Mouse (Mus musculus): ENCODE measurements around the gene Ocel1.
"Not testable (repeated sequence)": the region's sequence is repeated elsewhere in the genome, so short reads cannot be mapped to it uniquely, and the experiment has no call there.

Ocel1 gene

DNA sequence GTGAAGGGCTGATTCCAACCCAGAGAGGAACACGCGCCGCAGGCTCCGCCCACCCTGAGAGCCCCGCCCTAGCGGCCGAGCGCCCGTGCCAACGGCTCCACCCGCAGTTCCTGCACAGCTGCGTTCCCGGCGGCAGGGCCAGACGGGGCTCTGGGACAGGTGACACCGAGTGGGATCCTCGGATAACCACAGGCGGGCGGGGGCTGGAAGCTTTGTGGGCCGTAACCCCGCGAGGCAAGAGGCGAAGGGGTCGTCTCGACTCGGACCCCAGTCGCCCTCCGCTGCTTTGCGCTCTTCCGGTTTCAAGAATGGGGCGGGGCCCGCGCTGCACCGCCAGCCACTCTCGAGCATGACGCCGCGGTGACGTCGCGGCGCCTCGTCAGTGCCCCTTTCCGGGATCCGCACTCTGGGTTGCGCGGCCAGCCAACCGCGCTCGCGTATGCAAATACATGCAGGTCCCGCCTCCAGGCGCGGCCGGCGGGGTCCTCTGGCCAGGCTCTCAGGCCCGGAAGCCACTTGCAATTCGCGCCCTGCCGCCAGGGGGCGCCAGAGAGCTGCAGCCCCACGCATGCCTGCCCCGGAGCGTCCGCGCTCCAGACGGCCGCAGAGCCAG is at the start of gene Ocel1:
Ocel1 (plus strand) TSS at position 63 of the 613 bp plus-strand sequence.
- peak; percentile 98 for DNase-seq (ENCODE audit: low spot score)

DNA sequence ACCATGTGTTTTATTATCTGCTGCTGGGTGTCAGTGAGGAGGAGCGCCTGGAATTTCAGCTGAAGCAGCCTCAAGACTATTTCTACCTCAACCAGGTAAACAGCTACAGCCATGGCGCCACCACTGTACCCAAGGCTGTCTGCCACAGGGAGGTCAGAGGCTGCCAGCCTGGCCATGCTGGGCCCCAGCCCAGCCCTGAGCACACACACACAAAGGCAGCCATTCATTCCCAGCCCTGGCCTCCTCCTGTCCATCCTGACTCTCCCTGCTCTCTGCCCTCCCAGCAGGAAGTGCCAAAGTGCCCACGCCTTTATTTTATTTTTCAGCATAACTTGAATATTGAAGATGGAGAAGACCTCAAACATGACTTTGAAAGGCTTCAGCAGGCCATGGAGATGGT is 48.2 kb upstream of the Ocel1 start:
- no peak for DNase-seq (ENCODE audit: low spot score)

DNA sequence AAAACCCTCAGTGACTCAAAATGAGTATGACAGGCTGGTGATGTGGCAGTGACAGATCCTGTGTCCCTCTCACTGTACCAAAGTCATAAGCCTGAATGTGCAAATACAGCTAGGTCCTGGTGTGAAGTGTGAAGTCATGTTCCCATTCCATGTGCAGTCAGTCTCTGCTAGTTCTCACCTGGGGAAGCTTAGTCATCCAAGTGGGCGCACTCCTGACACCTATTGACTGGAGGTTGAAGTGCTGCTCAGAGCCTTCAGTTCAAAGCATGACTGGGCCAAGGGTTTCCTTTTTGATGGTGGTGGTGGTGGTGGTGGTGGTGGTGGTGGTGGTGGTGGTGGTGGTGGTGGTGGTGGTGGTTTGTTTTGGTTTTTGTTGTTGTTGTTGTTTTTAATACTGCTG is 46.2 kb upstream of the Ocel1 start:
- DNase-seq (ENCODE audit: low spot score), result peak; percentile 57

DNA sequence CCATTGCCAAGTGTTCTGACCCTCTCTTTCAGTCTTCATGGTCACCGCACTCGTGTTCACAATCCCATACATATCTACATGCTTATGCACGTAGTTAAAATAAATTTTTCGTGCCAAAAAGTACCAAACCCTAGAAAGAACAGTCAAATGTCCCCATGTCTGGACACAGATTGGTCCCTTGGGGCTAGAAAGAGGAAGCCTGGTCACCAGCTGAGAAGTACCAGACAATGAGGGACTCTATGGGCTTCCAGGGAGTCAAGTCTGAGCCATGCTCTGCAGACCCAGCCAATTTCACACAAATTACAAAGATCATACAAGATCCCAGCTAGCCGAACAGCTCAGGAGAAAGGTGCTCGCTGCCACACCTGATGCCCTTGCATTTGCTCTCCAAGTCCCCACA is 33.3 kb upstream of the Ocel1 start:
- not testable (repeated sequence) for DNase-seq (ENCODE audit: low spot score)

DNA sequence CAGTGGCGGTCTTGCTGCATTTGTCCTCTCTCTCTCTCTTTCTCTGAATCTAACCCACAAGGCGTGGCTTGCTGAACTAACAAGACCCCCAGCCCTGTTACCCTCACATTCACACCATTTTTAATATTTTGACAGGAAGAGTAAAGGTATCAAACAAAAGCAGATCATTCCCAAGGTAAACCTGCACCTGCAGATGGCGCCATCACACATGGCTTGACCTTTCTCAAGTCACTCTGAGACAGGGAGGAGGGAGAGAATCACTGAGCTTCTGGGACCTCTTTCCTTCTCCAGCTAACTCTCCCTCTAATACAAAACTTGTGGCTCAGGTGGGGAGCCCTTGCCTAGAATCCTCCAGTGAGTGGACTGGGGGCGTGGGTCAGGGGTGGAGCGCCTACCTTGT is 30.5 kb upstream of the Ocel1 start:
- peak; percentile 7 for DNase-seq (ENCODE audit: low spot score)

DNA sequence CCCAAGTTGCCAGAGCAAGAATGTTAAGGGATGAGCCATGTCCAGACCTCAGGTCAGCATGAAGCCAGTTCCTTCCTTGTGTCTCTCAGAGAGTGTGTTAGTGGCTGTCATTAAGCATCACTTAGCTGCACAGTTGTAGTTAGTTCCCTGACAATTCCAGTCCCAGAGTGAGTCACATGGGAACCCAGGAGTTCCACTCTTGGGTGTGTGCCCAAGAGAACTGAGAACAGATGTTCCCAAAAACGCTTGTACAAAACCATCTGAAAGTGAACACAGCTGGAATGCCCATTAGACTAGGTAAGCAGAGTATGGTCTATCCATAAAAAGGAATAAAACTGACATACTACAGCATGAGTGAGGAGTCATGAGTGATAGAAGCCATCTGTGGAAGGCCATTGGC is 24.5 kb upstream of the Ocel1 start:
- no peak for DNase-seq (ENCODE audit: low spot score)

DNA sequence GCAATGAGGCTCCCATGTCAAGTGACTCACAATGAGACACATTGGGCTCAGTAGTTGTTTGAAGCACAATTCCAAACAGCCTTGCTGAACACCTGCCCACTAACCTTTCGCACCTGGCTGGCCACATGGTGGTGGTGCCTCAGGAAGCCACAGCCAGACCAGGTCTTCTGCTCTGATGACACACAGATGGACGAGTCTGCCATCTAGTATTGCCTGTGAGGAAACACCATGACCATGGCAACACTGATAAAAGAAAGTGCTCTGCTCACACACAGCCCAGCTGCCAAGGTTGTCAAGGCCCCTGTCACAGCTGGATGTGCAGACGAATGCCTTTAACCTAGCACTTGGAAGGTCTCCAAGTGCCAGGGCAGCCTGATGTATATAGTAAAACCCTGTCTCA is 20.0 kb upstream of the Ocel1 start:
- no peak for DNase-seq (ENCODE audit: low spot score)

DNA sequence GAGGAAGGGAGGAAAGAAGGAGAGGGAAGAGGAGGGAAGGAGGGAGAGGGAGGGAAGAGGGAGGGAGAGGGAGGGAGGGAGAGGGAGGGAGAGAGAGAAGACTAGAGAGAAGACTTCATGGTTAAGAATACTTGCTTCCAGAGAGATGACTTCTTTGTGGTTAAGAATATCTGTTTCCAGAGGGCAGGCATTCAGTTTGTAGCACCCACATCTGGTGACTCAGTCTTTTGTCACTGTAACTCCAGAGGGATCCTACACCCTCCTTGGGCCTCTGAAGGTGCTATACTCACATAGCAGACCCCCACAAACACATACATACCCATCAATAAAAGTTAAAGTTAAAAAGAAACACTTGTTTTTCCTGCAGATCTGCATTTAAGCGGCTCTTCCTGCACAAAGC is 19.6 kb upstream of the Ocel1 start:
- no peak for DNase-seq (ENCODE audit: low spot score)

DNA sequence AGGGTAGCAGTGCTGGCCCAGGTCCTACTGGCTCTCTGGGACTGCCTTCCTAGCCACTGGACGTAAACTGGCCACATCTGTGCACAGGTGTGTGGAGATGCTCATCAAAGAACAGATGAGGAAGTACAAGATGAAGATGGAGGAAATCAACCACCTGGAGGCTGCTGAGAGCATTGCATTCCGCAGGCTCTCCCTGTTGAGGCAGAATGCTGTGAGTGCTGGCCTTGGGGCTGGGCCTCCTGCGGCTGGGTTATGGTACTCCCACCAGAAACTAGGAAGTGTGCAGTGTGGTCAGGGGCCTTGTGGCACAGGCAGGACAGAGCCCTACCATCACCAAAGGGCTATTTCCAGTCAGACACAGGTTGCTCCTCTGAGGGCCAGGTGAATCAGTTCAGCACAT is 13.1 kb upstream of the Ocel1 start:
- no peak for DNase-seq (ENCODE audit: low spot score)

DNA sequence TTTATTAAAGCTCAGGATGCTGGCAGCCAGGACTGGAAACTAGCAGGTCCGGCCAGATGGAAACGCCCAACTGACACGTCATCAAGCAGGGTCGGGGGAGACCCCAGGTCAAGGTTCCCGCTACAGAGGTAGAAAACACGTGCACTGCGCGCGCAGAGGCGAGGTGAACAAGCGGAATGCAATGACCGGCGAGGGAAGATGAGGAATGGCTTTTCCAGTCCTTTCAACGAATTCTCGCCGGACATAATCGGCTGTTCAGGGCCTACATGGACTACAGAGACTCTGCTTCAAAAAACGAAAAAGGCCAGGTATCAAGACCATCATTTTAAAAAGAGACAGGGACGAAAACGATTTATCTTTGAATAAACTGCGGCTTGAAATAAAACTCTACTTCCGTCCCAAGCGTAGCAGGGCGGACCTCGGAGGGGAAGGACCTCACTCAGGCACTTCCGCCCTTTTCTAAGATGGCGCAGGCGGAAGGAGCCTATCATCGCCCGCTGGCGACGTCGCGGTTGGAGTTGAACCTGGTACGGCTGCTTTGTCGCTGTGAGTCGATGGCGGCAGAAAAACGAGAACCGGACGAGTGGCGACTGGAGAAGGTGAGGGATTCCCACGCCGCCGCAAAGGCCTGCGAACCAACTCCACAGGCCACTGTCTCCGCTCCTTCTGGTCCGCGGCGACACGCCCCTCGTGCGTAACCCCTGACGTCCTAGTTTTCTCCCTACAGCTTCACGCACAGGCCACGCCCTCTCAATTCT is 4.1 kb upstream of the Ocel1 start, which contains the start of gene Use1:
Use1 (plus strand) TSS at position 78 of the 758 bp plus-strand sequence.
- peak; percentile 95 for DNase-seq (ENCODE audit: low spot score)

DNA sequence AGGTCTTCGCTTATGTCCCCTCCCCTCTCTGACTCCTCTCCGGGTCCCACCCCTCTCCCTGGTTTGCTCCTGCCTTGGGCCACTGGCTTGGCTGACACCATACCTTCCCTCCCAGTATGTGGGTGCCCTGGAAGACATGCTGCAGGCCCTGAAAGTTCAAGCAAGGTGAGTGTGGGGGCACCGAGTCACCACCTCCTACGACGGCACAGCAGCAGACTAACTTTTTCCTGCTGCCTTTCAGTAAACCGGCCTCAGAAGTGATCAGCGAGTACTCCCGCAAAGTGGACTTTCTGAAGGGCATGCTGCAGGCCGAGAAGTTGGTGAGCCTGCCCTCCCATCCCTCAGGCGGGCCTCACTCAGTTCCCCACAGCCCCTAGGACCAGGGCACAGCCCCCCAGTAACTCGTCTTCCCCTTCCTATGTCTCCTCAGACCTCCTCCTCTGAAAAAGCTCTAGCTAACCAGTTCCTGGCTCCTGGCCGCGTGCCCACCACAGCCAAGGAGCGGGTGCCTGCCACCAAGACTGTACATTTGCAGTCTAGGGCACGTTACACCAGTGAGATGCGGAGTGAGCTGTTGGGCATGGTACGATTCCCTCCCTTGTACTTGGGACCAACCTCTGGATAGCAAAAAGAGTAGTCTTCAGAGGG is 3.4 kb upstream of the Ocel1 start:
- no peak for DNase-seq (ENCODE audit: low spot score)

DNA sequence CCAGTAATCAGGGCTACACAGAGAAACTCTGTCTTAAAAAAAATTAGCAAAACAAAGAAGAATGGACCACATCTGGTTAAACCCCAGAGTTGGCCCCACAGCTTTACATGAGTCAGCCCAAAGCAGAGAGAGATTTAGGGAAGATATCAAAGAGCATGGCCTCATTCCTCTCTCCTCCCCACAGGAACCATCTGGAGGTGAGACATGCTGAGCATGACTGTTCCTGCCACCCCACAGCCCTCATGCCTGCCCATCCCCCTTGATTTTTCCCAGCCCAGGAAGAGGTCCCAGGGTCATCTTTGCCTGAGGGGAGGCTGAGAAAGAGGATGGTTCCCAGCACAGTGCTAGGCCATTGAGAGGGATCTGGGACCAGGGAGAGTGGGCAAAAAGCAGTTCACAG is 2.7 kb upstream of the Ocel1 start:
- DNase-seq (ENCODE audit: low spot score), result no peak

DNA sequence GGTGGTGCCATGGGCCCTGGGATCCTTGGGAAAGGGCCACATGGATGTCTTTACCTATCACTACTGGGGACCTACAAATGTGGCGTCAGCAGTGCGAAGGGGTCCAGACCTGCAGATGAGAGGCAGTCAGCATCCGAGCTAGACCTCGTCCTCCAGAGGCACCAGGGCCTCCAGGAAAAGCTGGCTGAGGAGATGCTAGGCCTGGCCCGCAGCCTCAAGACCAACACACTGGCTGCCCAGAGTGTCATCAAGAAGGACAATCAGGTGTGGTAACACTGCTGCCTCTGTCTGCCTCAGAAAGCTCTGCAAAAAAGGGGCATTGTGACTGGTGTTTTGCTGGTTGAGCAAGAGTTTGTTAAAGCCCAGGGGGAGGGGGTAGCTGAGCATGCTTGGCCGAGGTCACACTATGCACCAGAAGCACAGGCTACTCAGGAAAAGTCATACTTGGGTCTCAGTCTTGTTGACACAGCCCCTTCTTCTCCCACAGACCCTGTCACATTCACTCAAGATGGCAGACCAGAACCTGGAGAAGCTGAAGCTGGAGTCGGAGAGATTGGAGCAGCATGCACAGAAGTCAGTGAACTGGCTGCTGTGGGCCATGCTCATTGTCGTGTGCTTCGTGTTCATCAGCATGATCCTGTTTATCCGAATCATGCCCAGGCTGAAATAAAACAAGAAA is 1.9 kb upstream of the Ocel1 start:
- no peak for DNase-seq (ENCODE audit: low spot score)

DNA sequence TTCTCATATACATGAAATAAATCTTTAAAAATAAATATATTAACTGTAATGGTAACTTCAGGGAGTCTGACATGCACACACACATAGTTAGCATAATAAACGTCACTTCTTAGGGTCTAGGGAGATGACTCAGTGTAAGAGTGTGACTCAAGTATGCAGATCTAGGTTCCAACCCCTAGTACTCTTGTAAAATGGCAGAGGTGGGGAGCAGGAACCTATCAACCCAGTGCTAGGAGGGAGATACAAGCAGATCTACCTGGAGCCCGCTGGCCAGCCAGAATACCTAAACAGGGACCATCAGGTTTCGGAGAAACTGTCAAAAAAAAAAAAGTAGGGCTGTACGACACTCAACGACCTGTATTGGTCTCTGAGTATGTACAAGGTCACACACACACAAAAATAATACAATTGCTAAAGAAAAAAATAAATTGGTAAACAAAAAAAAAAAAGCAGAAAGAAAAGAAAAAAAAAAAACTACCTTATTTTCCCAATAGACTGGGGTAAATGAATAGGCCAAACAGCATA is 325 bp upstream of the Ocel1 start:
- DNase-seq (ENCODE audit: low spot score), result no peak

DNA sequence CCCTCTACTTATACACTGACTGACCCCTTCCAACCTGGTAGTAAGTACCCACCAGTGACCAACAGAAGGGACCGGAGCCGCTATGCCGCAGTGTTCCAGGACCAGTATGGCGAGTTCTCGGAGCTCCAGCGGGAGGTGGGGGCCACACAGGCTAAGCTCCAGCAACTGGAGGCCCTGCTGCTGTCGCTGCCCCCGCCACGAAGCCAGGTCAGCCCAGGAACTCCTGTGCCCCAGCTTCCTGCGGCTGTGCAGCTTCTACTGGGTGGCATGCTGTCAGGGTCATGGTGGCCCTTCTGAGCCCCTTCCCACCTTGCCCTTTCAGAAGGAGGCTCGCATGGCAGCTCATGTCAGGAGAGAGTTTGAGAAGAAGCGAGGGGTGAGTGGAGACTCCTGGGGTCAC is 1.3 kb downstream of the Ocel1 start:
- no peak for DNase-seq (ENCODE audit: low spot score)

DNA sequence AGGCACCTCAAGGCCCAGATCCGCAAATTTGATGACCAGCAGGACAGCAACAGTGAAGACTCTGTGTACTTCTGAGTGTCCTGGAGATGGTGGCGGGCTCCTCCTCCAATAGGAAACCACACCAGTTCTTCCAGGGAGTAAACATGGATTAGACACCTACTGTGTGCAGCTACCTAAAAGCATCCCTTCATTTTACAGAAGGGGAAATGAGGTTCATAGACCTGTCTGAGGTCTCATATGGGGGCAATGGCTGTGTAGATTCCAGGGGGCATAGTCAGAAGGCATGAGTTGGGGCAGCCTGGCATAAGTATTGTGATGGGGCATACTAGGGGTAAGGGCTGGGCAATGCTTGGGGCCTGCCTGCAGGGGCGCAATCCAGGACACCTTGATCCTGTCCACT is 1.9 kb downstream of the Ocel1 start:
- no peak for DNase-seq (ENCODE audit: low spot score)

DNA sequence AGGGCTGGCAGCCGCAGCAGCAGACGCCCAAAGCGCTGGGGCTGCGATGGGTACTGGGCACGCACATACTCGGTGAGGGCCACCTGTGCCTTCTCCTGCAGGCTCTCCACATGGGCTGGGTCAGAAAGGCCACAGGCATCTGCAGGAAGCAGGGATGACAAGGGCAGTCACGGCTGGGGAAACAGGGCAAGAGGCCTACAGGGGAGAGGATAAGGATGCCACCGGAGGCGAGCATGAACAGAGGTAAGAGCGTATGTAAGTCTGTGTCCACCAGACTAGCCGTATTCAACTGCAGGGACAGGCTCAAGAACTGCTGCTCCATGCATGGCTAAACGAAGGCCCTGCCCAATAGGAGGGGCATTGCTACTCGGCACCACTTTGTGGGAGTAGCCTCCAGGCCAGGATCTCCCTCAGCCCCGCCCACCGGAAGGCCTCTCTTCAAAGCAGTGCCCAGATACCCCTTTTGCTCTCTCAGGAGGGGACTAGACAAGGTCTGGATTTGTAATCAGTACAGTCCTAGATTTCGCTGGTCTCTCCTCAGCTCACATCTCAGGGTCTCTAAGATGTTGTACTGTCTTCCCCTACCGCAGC is 3.6 kb downstream of the Ocel1 start:
- DNase-seq (ENCODE audit: low spot score), result no peak

DNA sequence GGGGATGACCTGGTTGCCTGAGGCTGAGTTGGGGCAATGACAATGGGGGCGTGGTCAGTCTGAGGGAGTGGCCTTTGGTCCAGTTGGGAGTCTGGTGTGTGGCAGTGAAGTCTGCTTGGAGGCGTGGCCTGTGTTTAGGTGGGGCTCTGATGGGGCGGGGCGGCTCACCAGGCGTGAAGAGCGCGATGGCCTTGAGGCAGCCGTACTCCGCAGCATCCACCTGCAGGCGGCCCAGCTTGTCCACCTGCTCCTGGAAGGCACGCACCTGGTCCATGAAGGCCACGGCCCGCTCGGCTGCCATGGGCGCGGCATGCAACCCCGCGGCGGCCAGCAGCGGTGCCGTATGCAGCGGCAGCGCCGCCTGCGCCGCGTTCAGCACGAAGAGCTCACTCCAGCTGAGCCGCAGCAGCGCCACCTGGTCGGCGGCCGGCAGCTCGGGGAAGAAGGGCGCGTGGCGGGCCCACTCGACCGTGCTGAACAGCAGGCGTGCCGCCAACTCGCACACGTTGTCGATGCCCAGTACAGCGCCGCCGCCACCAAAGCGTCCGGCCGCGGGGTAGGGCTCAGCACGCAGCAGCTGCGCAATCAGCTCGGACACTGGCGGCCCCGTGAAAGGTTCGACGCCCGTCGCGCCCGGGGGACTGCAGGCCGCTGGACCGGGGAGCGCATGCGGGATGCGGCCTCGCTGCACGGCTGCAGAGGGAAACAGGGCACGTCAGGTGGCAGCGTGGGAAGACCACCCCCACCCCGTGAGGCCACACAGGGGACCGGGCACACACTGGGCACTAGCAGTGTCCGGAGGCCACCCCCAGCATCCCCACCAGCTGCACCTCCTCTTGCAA is 4.7 kb downstream of the Ocel1 start:
- peak; percentile 79 for DNase-seq (ENCODE audit: low spot score)

DNA sequence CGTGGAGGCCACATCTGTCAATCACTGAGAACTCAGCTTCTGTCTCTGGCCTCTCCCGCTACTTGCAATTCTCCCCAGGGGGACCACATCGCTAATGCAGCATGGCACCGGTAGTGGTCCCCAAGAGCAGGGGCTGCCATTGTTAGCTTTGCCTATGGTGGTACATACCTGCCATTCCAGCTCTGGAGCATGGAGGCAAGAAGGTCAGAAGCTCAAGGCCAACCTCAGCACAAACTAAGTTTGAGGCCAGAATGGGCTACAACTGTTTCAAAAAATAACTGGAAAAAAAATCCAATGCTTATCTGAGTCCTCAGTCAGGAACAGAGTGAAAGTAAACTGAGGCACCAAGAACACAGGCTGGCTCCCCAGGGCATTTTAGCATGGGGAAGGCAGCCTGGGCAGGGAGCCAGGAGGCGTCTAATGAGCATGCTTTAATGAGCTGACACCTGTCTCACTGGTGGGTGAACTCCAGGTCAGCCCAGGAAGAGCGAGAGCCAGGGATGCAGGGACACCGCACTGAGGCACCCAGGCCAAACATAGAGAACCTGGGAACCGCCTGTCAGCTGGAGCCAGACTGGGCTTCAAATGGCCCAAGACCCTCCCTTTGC is 5.4 kb downstream of the Ocel1 start:
- DNase-seq (ENCODE audit: low spot score), result no peak

DNA sequence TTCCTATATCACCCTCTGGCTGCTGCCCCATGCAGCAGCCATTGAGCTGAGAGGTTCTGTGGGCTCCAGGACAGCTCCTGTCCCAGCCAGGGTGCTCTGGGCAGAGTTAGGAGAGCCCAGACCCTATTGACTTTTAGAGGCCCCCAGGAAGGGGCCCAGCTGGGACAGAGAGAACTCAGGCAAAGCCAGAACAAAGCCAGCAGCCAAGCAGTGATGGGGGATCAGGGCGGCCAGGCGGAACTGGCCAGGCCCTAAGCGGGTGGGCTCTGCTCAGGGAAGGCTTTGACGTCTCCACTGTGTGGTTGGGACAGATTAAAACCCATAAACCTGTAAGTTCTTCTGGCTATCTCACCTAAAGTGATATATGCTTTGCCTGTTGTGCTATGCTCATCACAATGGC is 7.9 kb downstream of the Ocel1 start:
- no peak for DNase-seq (ENCODE audit: low spot score)

All from lung, postnatal 25 days (tissue).